Mouse (Mus musculus): ENCODE measurements at regions not wholly inside any gene's neighbourhood (a gene's known extent, or its start where the extent isn't known, plus 50 kb on each side); places are given as distances from the start of the nearest gene placed in this dataset.

DNA sequence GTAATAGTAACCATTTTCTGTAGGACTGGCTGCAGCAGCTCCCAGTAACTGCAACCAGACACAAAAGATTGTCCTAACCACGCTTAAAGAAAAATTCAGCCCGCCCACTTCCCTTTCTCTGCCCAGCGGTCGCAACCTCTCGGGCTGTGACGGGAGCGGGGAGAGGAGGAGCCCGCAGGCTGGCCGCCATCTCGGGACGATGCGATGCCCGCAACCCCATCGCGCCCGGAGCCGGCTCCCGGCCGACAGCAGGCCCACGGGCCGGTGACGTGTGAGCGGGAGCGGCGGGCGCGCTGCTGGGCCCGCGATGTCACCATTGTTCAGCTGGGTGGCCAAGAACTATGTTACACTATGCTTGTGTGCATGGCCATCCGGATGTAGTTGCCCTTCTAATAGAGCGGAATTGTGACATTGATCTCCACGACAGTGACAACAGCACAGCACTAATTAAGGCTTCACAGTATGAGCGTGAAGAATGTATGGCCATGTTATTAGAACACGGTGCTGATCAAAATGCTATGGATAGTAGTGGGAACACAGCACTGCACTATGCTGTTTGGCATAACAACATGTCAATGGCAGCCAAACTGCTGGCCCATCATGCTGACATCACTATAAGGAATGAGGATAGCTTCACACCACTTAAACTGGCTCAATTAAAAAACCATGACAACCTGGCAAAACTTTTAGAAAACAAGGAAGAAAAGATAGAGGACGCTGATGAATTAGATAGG, 59.2 kb upstream of the C2cd4b start:
- DNase-seq = peak; percentile 23

- no peak for DNase-seq
Observed at GRCm38 (mm10) chr9:67708246-67708960, 50.8 kb upstream of the C2cd4b start.
